Mouse (Mus musculus) midbrain, embryonic 12.5 days (tissue): ENCODE results near the gene Bglap. TPM values are rescaled to one million over a fixed set of nuclear protein-coding genes. Genes with fewer than 3 reads are reported as not detected.

Experiments used
- ATAC-seq: fragments of 200-750 bp; cut with Nextera tagmentation; 2 replicates; pipeline ENCODE4 v1.8.0; 2017; ENCODE audit warnings: low read depth, moderate TSS enrichment, moderate library complexity; ENCODE audit not compliant: low FRiP score
- H3K27ac ChIP-seq: fragments of 300-500 bp; sonication (generic); replicated peaks from 2 replicates; pipeline ENCODE4 v1.5.1; 2016; ENCODE audit warnings: mild to moderate bottlenecking
- H3K27me3 ChIP-seq: fragments of 300-500 bp; sonication (generic); 2 replicates; pipeline ENCODE4 v1.6.1; 2016; ENCODE audit warnings: mild to moderate bottlenecking
- H3K36me3 ChIP-seq: fragments of 300-500 bp; sonication (generic); 2 replicates; pipeline ENCODE4 v1.6.1; 2016
- H3K4me1 ChIP-seq: fragments of 300-500 bp; sonication (generic); 2 replicates; pipeline ENCODE4 v1.6.1; 2016
- H3K4me2 ChIP-seq: fragments of 300-500 bp; sonication (generic); replicated peaks from 2 replicates; pipeline ENCODE4 v1.6.1; 2016; ENCODE audit warnings: mild to moderate bottlenecking, moderate library complexity
- H3K4me3 ChIP-seq: fragments of 300-500 bp; sonication (generic); 2 replicates; pipeline ENCODE4 v1.5.1; 2016; ENCODE audit warnings: mild to moderate bottlenecking
- H3K9ac ChIP-seq: fragments of 300-500 bp; sonication (generic); replicated peaks from 2 replicates; pipeline ENCODE4 v1.6.1; 2016; ENCODE audit warnings: mild to moderate bottlenecking, moderate library complexity
- H3K9me3 ChIP-seq: fragments of 300-500 bp; sonication (generic); 2 replicates; pipeline ENCODE4 v1.6.1; 2016; ENCODE audit warnings: mild to moderate bottlenecking
- WGBS: fragments of 180-500 bp; shearing (Covaris S2); methylation state at CpG from one replicate; pipeline ENCODE4 v1.1.7; 2016; 5-methylcytosine and 5-hydroxymethylcytosine counted together
- polyA plus RNA-seq: library from polyadenylated mRNA; unstranded; fragments of >200 nt; fragmentation: Nextera tagmentation; extraction: Ambion mirVana; gene quantifications from 2 replicates; pipeline ENCODE4 v1.2.1, GENCODE M21; 2016

Bglap gene
- polyA plus RNA-seq, 1 experiment from 2014 or later, result not detected

- peaks cover 6% of the 10 kb centered on the region; the same call in 1 of the 2 replicates for H3K4me1 ChIP-seq
- no peaks in the 10 kb centered on the region for H3K9me3 ChIP-seq
- H3K4me2 ChIP-seq, result no peak overlapping the region
- H3K27ac ChIP-seq, result no peak overlapping the region
- H3K9ac ChIP-seq, result no peak overlapping the region
- ATAC-seq, result no peak
- no peak overlapping the region for H3K4me3 ChIP-seq
- H3K27me3 ChIP-seq, result peaks cover 32% of the 10 kb centered on the region
- 68% methylated on average over 4 of the region's 4 CpGs for WGBS
- H3K36me3 ChIP-seq, result peaks cover 45% of the 10 kb centered on the region
Measured at GRCm38 (mm10) chr3:88363700-88364099, 20.6 kb downstream of the Bglap start.

- Histone ChIP-seq H3K4me2 (no peak overlapping the region), H3K4me1 (peaks cover 6% of the 10 kb centered on the region; the same call in 1 of the 2 replicates), H3K9me3 (no peaks in the 10 kb centered on the region), H3K9ac (no peak overlapping the region), H3K4me3 (no peak overlapping the region), H3K27me3 (peaks cover 32% of the 10 kb centered on the region), H3K36me3 (peaks cover 62% of the 10 kb centered on the region), H3K27ac (no peak overlapping the region)
- no peak for ATAC-seq
- 87% methylated on average over 2 of the region's 2 CpGs for WGBS
Measured at GRCm38 (mm10) chr3:88361612-88362313, 22.5 kb downstream of the Bglap start.

GRCm38 (mm10) chr3:88361096-88361495 lies 23.2 kb downstream of the Bglap start:
- Histone ChIP-seq H3K27ac (no peak overlapping the region), H3K9me3 (no peaks in the 10 kb centered on the region), H3K4me3 (no peak overlapping the region), H3K27me3 (peaks cover 28% of the 10 kb centered on the region), H3K36me3 (peaks cover 69% of the 10 kb centered on the region), H3K4me2 (no peak overlapping the region), H3K9ac (no peak overlapping the region), H3K4me1 (peaks cover 6% of the 10 kb centered on the region; the same call in 1 of the 2 replicates)
- ATAC-seq, result no peak
- WGBS, result 79% methylated on average over 6 of the region's 6 CpGs

- Histone ChIP-seq H3K4me1 (peaks cover 6% of the 10 kb centered on the region; the same call in 1 of the 2 replicates), H3K9me3 (no peaks in the 10 kb centered on the region), H3K9ac (no peak overlapping the region), H3K27ac (0 out of 2 replicates have a peak overlapping the region, but pooled peaks have one; percentile 15), H3K4me3 (no peak overlapping the region), H3K27me3 (peaks cover 17% of the 10 kb centered on the region), H3K4me2 (no peak overlapping the region), H3K36me3 (peaks cover 80% of the 10 kb centered on the region)
- 80% methylated on average over 3 of the region's 3 CpGs for WGBS
- ATAC-seq, result no peak
Measured at GRCm38 (mm10) chr3:88359989-88360388, 24.3 kb downstream of the Bglap start.

- Histone ChIP-seq H3K9ac (no peak overlapping the region), H3K4me3 (no peak overlapping the region), H3K36me3 (peaks cover 84% of the 10 kb centered on the region), H3K27me3 (peaks cover 13% of the 10 kb centered on the region), H3K4me2 (no peak overlapping the region), H3K9me3 (no peaks in the 10 kb centered on the region), H3K4me1 (peaks cover 6% of the 10 kb centered on the region; the same call in 1 of the 2 replicates), H3K27ac (peak overlapping the region; percentile 25; the same call in 1 of the 2 replicates)
- 72% methylated on average over 5 of the region's 5 CpGs for whole genome bisulfite sequencing
- no peak for ATAC-seq
Measured at GRCm38 (mm10) chr3:88359584-88359983, 24.7 kb downstream of the Bglap start.

GRCm38 (mm10) chr3:88354396-88355165 lies 29.7 kb downstream of the Bglap start:
- Histone ChIP-seq H3K27me3 (no peaks in the 10 kb centered on the region), H3K4me1 (peaks cover 2% of the 10 kb centered on the region; the same call in 1 of the 2 replicates), H3K4me3 (no peak overlapping the region), H3K9me3 (no peaks in the 10 kb centered on the region), H3K9ac (no peak overlapping the region), H3K36me3 (peaks cover 98% of the 10 kb centered on the region), H3K4me2 (no peak overlapping the region), H3K27ac (no peak overlapping the region)
- no peak for ATAC-seq
- 95% methylated on average over 8 of the region's 8 CpGs for WGBS

DNA sequence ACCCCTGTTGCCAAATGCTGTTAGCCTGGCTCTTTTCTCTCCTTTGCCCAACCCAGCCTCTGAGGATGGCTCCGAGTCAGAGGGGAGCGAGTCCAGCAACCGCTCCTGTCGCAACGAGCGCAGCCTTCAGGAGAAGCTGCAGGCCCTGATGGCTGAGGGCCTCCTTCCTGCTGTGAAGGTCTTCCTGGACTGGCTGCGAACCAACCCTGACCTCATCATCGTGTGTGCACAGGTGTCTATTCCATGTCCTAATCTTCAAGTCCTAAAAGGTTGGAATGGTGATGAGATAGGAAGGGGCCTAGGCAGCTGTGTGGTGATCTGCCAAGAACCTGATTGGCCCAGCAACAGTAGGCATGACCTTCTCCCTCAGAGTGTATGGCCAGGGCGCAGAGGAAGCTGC lies 31.4 kb downstream of the Bglap start:
- Histone ChIP-seq H3K4me2 (no peak overlapping the region), H3K4me1 (no peaks in the 10 kb centered on the region), H3K9ac (no peak overlapping the region), H3K36me3 (peaks cover 98% of the 10 kb centered on the region), H3K27ac (no peak overlapping the region), H3K4me3 (no peak overlapping the region), H3K9me3 (no peaks in the 10 kb centered on the region), H3K27me3 (no peaks in the 10 kb centered on the region)
- ATAC-seq, result no peak
- WGBS, result 91% methylated on average over 9 of the region's 9 CpGs

GRCm38 (mm10) chr3:88350732-88351131 lies 33.5 kb downstream of the Bglap start:
- no peak for ATAC-seq
- Histone ChIP-seq H3K4me2 (no peak overlapping the region), H3K9me3 (no peaks in the 10 kb centered on the region), H3K27ac (no peak overlapping the region), H3K36me3 (peaks cover 100% of the 10 kb centered on the region), H3K4me1 (no peaks in the 10 kb centered on the region), H3K9ac (no peak overlapping the region), H3K4me3 (no peak overlapping the region), H3K27me3 (no peaks in the 10 kb centered on the region)
- 94% methylated on average over 13 of the region's 13 CpGs for WGBS

GRCm38 (mm10) chr3:88339006-88339405 lies 45.3 kb downstream of the Bglap start:
- H3K27me3 ChIP-seq, result no peaks in the 10 kb centered on the region
- H3K9ac ChIP-seq, result no peak overlapping the region
- no peak overlapping the region for H3K27ac ChIP-seq
- no peak overlapping the region for H3K4me2 ChIP-seq
- peaks cover 25% of the 10 kb centered on the region for H3K4me1 ChIP-seq
- no peak for ATAC-seq
- no peaks in the 10 kb centered on the region for H3K9me3 ChIP-seq
- 89% methylated on average over 3 of the region's 3 CpGs for WGBS
- no peak overlapping the region for H3K4me3 ChIP-seq
- peaks cover 31% of the 10 kb centered on the region for H3K36me3 ChIP-seq

DNA sequence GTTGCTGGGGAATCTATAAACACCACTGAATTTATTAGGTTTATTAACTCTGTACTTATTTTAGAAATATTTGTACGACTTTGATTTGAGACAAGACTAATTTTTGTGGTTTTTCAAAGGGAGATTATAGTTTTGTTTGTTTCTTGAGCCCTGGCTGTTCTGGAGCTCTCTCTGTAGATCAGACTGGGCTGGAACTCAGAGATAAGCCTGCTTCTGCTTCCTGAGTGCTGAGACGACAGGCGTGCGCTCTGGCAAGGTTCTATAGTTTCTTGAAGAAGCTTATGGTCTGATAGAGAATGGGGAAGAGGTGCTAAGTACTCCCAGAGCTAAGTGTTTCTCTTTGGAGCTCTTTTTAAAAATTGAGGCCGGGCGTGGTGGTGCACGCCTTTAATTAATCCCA lies 45.9 kb downstream of the Bglap start:
- Histone ChIP-seq H3K27ac (no peak overlapping the region), H3K9ac (no peak overlapping the region), H3K4me3 (no peak overlapping the region), H3K4me1 (peaks cover 25% of the 10 kb centered on the region), H3K36me3 (peaks cover 24% of the 10 kb centered on the region), H3K9me3 (no peaks in the 10 kb centered on the region), H3K27me3 (no peaks in the 10 kb centered on the region), H3K4me2 (no peak overlapping the region)
- ATAC-seq, result no peak
- 94% methylated on average over 7 of the region's 7 CpGs for WGBS

- H3K9ac ChIP-seq, result peak overlapping the region; percentile 31; the same call in 1 of the 2 replicates
Measured at GRCm38 (mm10) chr3:88337367-88338020, 46.8 kb downstream of the Bglap start.

More at GRCm38 (mm10) chr3:88337367-88338020, 46.8 kb downstream of the Bglap start:
- Histone ChIP-seq H3K4me1 (peaks cover 25% of the 10 kb centered on the region), H3K4me3 (peak overlapping the region; percentile 90; the same call in 1 of the 2 replicates), H3K27ac (no peak overlapping the region), H3K36me3 (peaks cover 16% of the 10 kb centered on the region), H3K27me3 (no peaks in the 10 kb centered on the region), H3K9me3 (no peaks in the 10 kb centered on the region), H3K4me2 (peak overlapping the region; percentile 69)
- ATAC-seq, result no peak
- 87% methylated on average over 11 of the region's 11 CpGs for WGBS
